Comparison of ENCODE assay signal across 23 mouse cellular contexts in genomic region chr8:125609737-125610136, GRCm38 (mm10). TPM values are rescaled to one million over a fixed set of nuclear protein-coding genes. Genes with fewer than 3 reads are reported as not detected.
DNase-seq lines count a peak whose midpoint lies in the region; ATAC-seq and TF ChIP-seq lines count a peak whose summit lies in the region.
"Had no signal": no experiment of that assay in that cellular context is flagged by ENCODE, and none has a peak within 500 bp of the region (broad histone marks: within the 10 kb centered on the region; RNA-seq: fewer than 3 reads in every experiment).

No protein-coding gene starts in this region.

- H3K4me3 ChIP-seq in lung, embryonic 15.5 days: no peak overlapping the region
- H3K4me3 ChIP-seq in lung, postnatal 0 days (ENCODE audit: low read depth, low read length): no peak overlapping the region
- H3K4me3 ChIP-seq: embryonic facial prominence, embryonic 10.5 days; embryonic facial prominence, embryonic 12.5 days; forebrain, embryonic 13.5 days; forebrain, embryonic 15.5 days had no signal

- DNase-seq in lung, postnatal 25 days (ENCODE audit: low spot score): no peak
- DNase-seq in lung, postnatal 0 days (ENCODE audit: low spot score): peak; percentile 55
- DNase-seq in lung, postnatal 14 days: peak; percentile 35
- DNase-seq in lung, postnatal 4 days: peak; percentile 26 to 78
- no peak for DNase-seq in embryo, embryonic 10 days (ENCODE audit: low spot score)
- no peak for DNase-seq in ovary, postnatal 14 days (ENCODE audit: low spot score)
- no peak for DNase-seq in heart, adult 8-10 months (ENCODE audit: low spot score)
- DNase-seq: adrenal gland, adult 2 months; adrenal gland, postnatal 10 days; adrenal gland, postnatal 25 days; cerebellum, adult 11 months; cerebellum, adult 18-20 months; cerebellum, adult 8-10 months; cerebellum, adult 9-11 months; cerebellum, postnatal 14 days; cerebellum, postnatal 36 days had no signal

- TF ChIP-seq EP300 in lung, postnatal 0 days (IDR thresholded peaks at IDR 0.05): no peak

- peaks cover 18% of the 10 kb centered on the region; the same call in 1 of the 2 replicates for H3K4me1 ChIP-seq in lung, embryonic 15.5 days
- peaks cover 2% of the 10 kb centered on the region; the same call in 1 of the 2 replicates for H3K4me1 ChIP-seq in lung, postnatal 0 days (ENCODE audit: insufficient read depth, low read depth, low read length)

- WGBS in lung, embryonic 15.5 days: 65% methylated on average over 6 of the region's 6 CpGs
- WGBS in lung, postnatal 0 days: 60% methylated on average over 6 of the region's 6 CpGs

- no peaks in the 10 kb centered on the region for H3K36me3 ChIP-seq in lung, embryonic 15.5 days
- no peaks in the 10 kb centered on the region for H3K36me3 ChIP-seq in lung, postnatal 0 days (ENCODE audit: insufficient read depth, low read length)
- H3K36me3 ChIP-seq: embryonic facial prominence, embryonic 10.5 days; embryonic facial prominence, embryonic 12.5 days; forebrain, embryonic 15.5 days had no signal

- no peak for TF ChIP-seq CTCF in lung, postnatal 0 days (IDR thresholded peaks at IDR 0.05)

- no peak overlapping the region for H3K4me2 ChIP-seq in lung, embryonic 15.5 days
- no peak overlapping the region for H3K4me2 ChIP-seq in lung, postnatal 0 days (replicated peaks; ENCODE audit: low read depth, low read length)
- H3K4me2 ChIP-seq: embryonic facial prominence, embryonic 12.5 days; forebrain, embryonic 13.5 days; forebrain, embryonic 15.5 days had no signal

- ATAC-seq in lung, embryonic 15.5 days (ENCODE audit: borderline replicate concordance, extremely low read depth, low FRiP score, low TSS enrichment): 0 out of 2 replicates have a peak, but pooled peaks have one; percentile 23
- ATAC-seq in lung, postnatal 0 days: peak; percentile 64
- ATAC-seq: forebrain, embryonic 13.5 days; forebrain, embryonic 15.5 days had no signal

- no peaks in the 10 kb centered on the region for H3K9me3 ChIP-seq in lung, embryonic 15.5 days
- no peaks in the 10 kb centered on the region for H3K9me3 ChIP-seq in lung, postnatal 0 days (ENCODE audit: low read length)
- H3K9me3 ChIP-seq: embryonic facial prominence, embryonic 10.5 days; embryonic facial prominence, embryonic 12.5 days; forebrain, embryonic 13.5 days; forebrain, embryonic 15.5 days had no signal

- H3K27me3 ChIP-seq in lung, embryonic 15.5 days: no peaks in the 10 kb centered on the region
- no peaks in the 10 kb centered on the region for H3K27me3 ChIP-seq in lung, postnatal 0 days (replicated peaks; ENCODE audit: insufficient read depth, low read length)
- H3K27me3 ChIP-seq: embryonic facial prominence, embryonic 12.5 days; forebrain, embryonic 13.5 days; forebrain, embryonic 15.5 days had no signal

- H3K9ac ChIP-seq in lung, embryonic 15.5 days: no peak overlapping the region
- no peak overlapping the region for H3K9ac ChIP-seq in lung, postnatal 0 days (replicated peaks; ENCODE audit: low read depth)
- H3K9ac ChIP-seq: embryonic facial prominence, embryonic 12.5 days; forebrain, embryonic 13.5 days; forebrain, embryonic 15.5 days had no signal

- no peak overlapping the region for H3K27ac ChIP-seq in lung, embryonic 15.5 days
- H3K27ac ChIP-seq in lung, postnatal 0 days (ENCODE audit: low read length): no peak overlapping the region
- H3K27ac ChIP-seq: embryonic facial prominence, embryonic 10.5 days; embryonic facial prominence, embryonic 12.5 days; forebrain, embryonic 13.5 days; forebrain, embryonic 15.5 days had no signal

RNA-seq across cellular contexts. Expression of gene Sipa1l2, which starts 40.1 kb away (rescaled TPM):
- polyA plus RNA-seq in lung, embryonic 15.5 days (2015; fragmentation: Nextera tagmentation; extraction: Ambion mirVana): 13.4 and 15.6 TPM in 2 replicates
- polyA plus RNA-seq in lung, postnatal 0 days (2015; fragmentation: Nextera tagmentation; extraction: Ambion mirVana): 9.4 and 11.1 TPM in 2 replicates
- total RNA-seq in heart, adult 8-10 months (2022): 10 to 100 TPM; 41.6 to 49.5 (median 44.5) TPM
- total RNA-seq: MEL had no signal

RNA-seq across cellular contexts. Expression of gene Map10, which starts 59.9 kb away (rescaled TPM):
- 6.7 and 6.8 TPM in 2 replicates for polyA plus RNA-seq in lung, embryonic 15.5 days (2015; fragmentation: Nextera tagmentation; extraction: Ambion mirVana)
- 3.6 and 3.7 TPM in 2 replicates for polyA plus RNA-seq in lung, postnatal 0 days (2015; fragmentation: Nextera tagmentation; extraction: Ambion mirVana)
- 1 to 10 TPM; 4.9 to 7.0 (median 6.4) TPM for total RNA-seq in heart, adult 8-10 months (2022)
- total RNA-seq: MEL had no signal
- polyA plus RNA-seq: C2C12 had no signal

Comparison
In these comparisons a context has a peak if more than half of its experiments do, and no peak if none do; other contexts are left out.
1. DNase-seq: peak in lung, postnatal 0 days (single experiment), lung, postnatal 14 days (single experiment) and lung, postnatal 4 days (2 of 2); none in lung, postnatal 25 days (single experiment), embryo, embryonic 10 days (single experiment), ovary, postnatal 14 days (single experiment) and heart, adult 8-10 months (single experiment).